Mouse (Mus musculus): ENCODE data around the gene 4930430A15Rik. TPM values are rescaled to one million over a fixed set of nuclear protein-coding genes. Genes with fewer than 3 reads are reported as not detected.

Gene 4930430A15Rik
- total RNA-seq (2021) (not detected), polyA plus RNA-seq (2012; rRNA removed) (not detected in 2 replicates)
- long read RNA-seq = 0 reads

DNA sequence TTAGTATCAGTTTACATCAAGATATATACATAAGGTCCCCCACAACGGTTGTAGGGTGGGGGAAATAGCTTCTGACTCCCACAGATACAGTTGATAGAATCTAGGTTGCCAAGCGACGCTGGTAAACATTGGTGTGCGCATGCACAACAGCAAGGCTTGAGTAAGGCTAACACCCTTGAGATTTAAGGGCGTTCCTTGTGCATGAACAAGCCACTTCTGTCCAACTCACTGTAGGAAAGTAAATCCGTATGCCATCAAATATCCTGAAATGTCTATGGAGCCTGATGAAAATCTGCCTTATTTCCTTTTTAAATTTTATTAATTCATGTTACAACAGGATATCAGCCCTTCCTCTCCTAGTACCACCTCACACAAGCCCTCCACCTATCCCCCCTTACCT is at the start of gene 4930430A15Rik:
4930430A15Rik (minus strand) TSS at position 101 of the 400 bp plus-strand sequence.
- TF ChIP-seq CTCF (IDR thresholded peaks at IDR 0.05) (no peak), EP300 (IDR thresholded peaks at IDR 0.05; ENCODE audit: insufficient read depth, low read depth, low read length) (no peak), POLR2A (IDR thresholded peaks at IDR 0.05; ENCODE audit: insufficient read depth, low read depth, low read length) (no peak)
- Histone ChIP-seq H3K79me2 (replicated peaks; ENCODE audit: control insufficient read depth, insufficient read depth, low read length) (no peaks in the 10 kb centered on the region), H3K27me3 (ENCODE audit: control insufficient read depth, insufficient read depth, low read length) (no peaks in the 10 kb centered on the region), H3K27ac (no peak within 1 kb of the TSS), H3K4me1 (ENCODE audit: control insufficient read depth, insufficient read depth, low read length) (no peaks in the 10 kb centered on the region), H3K36me3 (ENCODE audit: control insufficient read depth, insufficient read depth, low read length) (no peaks in the 10 kb centered on the region), H3K4me3 (no peak within 1 kb of the TSS), H3K9ac (ENCODE audit: low read depth, low read length) (no peak within 1 kb of the TSS)
- 76% methylated on average over 6 of the region's 6 CpGs for WGBS
- DNase-seq = no peak
- intact Hi-C loops (cut with DNase I) = no loop called here

DNA sequence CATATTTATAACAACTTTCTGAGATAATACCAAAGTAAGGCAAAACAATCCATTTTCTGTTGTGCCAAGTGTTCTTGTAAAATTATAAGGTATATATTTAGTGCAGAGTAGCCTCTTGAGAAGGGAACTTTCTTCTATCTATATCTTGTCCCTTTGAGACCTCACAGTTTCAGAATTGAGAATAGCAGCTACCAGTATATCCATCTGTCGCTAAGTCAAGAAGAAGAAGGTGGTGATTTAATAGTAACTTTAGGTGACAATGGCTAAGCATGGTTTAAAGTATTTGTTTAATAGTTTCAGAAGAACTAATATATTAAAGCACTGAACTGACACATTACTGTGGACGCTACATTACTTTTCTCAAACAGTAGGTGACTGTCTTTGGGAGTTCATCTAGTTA is 44.6 kb upstream of the 4930430A15Rik start, which contains the start of gene Olfr1277:
Olfr1277 (minus strand) TSS at position 101 of the 400 bp plus-strand sequence.
- TF ChIP-seq CTCF (IDR thresholded peaks at IDR 0.05) = no peak
- TF ChIP-seq POLR2A (IDR thresholded peaks at IDR 0.05; ENCODE audit: insufficient read depth, low read depth, low read length) = no peak
- intact Hi-C loops (cut with DNase I) = no loop called here
- 64% methylated on average over 2 of the region's 2 CpGs for WGBS
- DNase-seq = no peak
- Histone ChIP-seq H3K79me2 (replicated peaks; ENCODE audit: control insufficient read depth, insufficient read depth, low read length) (no peaks in the 10 kb centered on the region), H3K9ac (ENCODE audit: low read depth, low read length) (no peak within 1 kb of the TSS), H3K27me3 (ENCODE audit: control insufficient read depth, insufficient read depth, low read length) (no peaks in the 10 kb centered on the region), H3K4me1 (ENCODE audit: control insufficient read depth, insufficient read depth, low read length) (no peaks in the 10 kb centered on the region), H3K27ac (no peak within 1 kb of the TSS), H3K36me3 (ENCODE audit: control insufficient read depth, insufficient read depth, low read length) (no peaks in the 10 kb centered on the region), H3K4me3 (no peak within 1 kb of the TSS)

DNA sequence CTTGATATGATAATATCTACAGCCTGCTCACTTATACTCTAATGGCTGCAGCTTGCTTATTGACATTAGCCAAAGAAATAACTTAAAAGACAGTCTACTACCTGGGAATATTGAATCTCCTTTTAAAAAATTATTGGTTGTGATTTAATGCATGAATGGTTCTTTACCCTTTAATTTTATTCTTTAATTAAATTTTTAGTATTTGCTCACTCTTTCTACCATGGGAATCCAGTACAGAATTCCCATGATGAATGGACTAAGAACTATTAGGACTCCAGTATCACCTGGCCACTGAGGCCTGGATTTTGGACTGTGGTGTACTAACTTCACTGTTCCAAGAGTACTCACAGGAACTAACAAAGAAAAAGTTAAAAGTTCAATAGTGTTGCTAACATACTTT is 24.8 kb upstream of the 4930430A15Rik start, which contains the start of gene Olfr1276:
Olfr1276 (plus strand) TSS at position 301 of the 400 bp plus-strand sequence.
- intact Hi-C loops (cut with DNase I) = no loop called here
- no peaks in the 10 kb centered on the region for H3K36me3 ChIP-seq (ENCODE audit: control insufficient read depth, insufficient read depth, low read length)
- H3K27ac ChIP-seq = no peak within 1 kb of the TSS
- H3K27me3 ChIP-seq (ENCODE audit: control insufficient read depth, insufficient read depth, low read length) = no peaks in the 10 kb centered on the region
- no peaks in the 10 kb centered on the region for H3K79me2 ChIP-seq (replicated peaks; ENCODE audit: control insufficient read depth, insufficient read depth, low read length)
- TF ChIP-seq CTCF (IDR thresholded peaks at IDR 0.05) = no peak
- no peak for DNase-seq
- H3K4me1 ChIP-seq (ENCODE audit: control insufficient read depth, insufficient read depth, low read length) = no peaks in the 10 kb centered on the region
- H3K9ac ChIP-seq (ENCODE audit: low read depth, low read length) = no peak within 1 kb of the TSS
- H3K4me3 ChIP-seq = no peak within 1 kb of the TSS

DNA sequence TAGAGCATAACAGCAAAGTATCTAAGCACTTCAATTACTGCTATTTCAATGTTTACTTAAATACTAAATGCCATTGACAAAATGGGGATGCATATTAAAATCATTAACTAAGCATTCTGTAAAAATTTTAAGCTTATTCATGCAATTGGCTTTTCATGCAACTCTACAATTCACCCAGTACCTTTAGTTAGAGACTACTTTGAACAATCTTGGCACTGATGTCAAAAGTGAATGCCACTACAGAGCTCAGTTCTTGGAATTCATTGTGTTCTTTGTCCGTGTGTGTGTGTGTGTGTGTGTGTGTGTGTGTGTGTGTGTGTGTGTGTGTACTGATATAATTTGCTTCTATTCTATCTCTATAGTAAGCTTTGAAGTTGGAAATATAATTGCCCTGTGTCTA is 5.8 kb upstream of the 4930430A15Rik start, which contains the start of gene Olfr1275:
Olfr1275 (minus strand) TSS at position 101 of the 400 bp plus-strand sequence.
- Histone ChIP-seq H3K27ac (no peak within 1 kb of the TSS), H3K4me3 (no peak within 1 kb of the TSS), H3K4me1 (ENCODE audit: control insufficient read depth, insufficient read depth, low read length) (no peaks in the 10 kb centered on the region), H3K9ac (ENCODE audit: low read depth, low read length) (no peak within 1 kb of the TSS), H3K36me3 (ENCODE audit: control insufficient read depth, insufficient read depth, low read length) (no peaks in the 10 kb centered on the region), H3K27me3 (ENCODE audit: control insufficient read depth, insufficient read depth, low read length) (no peaks in the 10 kb centered on the region), H3K79me2 (replicated peaks; ENCODE audit: control insufficient read depth, insufficient read depth, low read length) (no peaks in the 10 kb centered on the region)
- TF ChIP-seq CTCF (IDR thresholded peaks at IDR 0.05) (no peak), EP300 (IDR thresholded peaks at IDR 0.05; ENCODE audit: insufficient read depth, low read depth, low read length) (no peak), POLR2A (IDR thresholded peaks at IDR 0.05; ENCODE audit: insufficient read depth, low read depth, low read length) (no peak)
- intact Hi-C loops (cut with DNase I) = no loop called here
- 57% methylated on average over 1 of the region's 1 CpGs for WGBS
- no peak for DNase-seq

DNA sequence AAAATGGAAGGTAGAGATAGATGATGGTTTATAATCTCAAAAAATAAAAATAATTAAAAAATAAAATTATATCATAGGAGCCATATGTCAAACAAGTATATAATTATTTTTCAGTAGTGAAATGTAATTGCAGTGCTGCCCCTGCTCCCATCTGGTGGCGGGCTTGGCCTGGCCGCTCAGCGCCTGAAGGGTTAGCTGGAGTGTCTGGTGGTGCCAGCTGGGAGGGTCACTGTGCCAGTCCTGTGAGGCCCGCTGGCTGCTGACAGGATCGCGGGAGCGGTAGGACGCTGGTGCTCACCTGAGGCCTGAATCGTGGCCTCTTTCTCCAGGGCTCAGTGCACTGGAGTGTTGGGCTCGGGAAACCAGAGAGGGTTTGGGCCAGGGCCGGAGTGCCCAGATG is 47.3 kb downstream of the 4930430A15Rik start:
- DNase-seq = no peak
- TF ChIP-seq CTCF (IDR thresholded peaks at IDR 0.05) (no peak), POLR2A (IDR thresholded peaks at IDR 0.05; ENCODE audit: insufficient read depth, low read depth, low read length) (no peak), EP300 (IDR thresholded peaks at IDR 0.05; ENCODE audit: insufficient read depth, low read depth, low read length) (no peak)
- Histone ChIP-seq H3K27me3 (ENCODE audit: control insufficient read depth, insufficient read depth, low read length) (no peaks in the 10 kb centered on the region), H3K79me2 (replicated peaks; ENCODE audit: control insufficient read depth, insufficient read depth, low read length) (no peaks in the 10 kb centered on the region), H3K27ac (no peak overlapping the region), H3K4me3 (no peak overlapping the region), H3K4me1 (ENCODE audit: control insufficient read depth, insufficient read depth, low read length) (no peaks in the 10 kb centered on the region), H3K36me3 (ENCODE audit: control insufficient read depth, insufficient read depth, low read length) (no peaks in the 10 kb centered on the region), H3K9ac (ENCODE audit: low read depth, low read length) (no peak overlapping the region)
- intact Hi-C loops (cut with DNase I) = no loop called here
- WGBS = 92% methylated on average over 11 of the region's 11 CpGs

DNA sequence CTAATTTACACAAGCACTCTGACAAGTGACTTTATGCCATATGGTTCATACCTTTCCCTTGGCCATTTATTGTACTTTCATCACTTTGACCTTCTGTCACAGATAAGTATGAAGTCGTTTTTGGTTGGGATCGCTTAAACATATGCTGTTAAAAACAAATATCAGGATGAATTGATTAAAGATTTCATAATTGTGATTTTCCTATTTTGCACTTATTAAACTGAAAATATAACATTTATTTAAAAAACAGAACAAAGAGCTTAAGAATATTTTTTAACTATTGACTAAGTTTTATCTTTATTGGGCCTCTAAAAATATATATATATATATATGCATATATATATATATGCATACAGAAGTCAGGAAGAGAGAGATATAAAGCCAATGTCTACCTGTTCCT is 76.6 kb downstream of the 4930430A15Rik start, which contains the start of gene Gm15130:
Gm15130 (minus strand) TSS at position 101 of the 400 bp plus-strand sequence.
- no peak within 1 kb of the TSS for H3K4me3 ChIP-seq
- DNase-seq = no peak
- no peaks in the 10 kb centered on the region for H3K79me2 ChIP-seq (replicated peaks; ENCODE audit: control insufficient read depth, insufficient read depth, low read length)
- TF ChIP-seq POLR2A (IDR thresholded peaks at IDR 0.05; ENCODE audit: insufficient read depth, low read depth, low read length) (no peak), CTCF (IDR thresholded peaks at IDR 0.05) (no peak), EP300 (IDR thresholded peaks at IDR 0.05; ENCODE audit: insufficient read depth, low read depth, low read length) (no peak)
- intact Hi-C loops (cut with DNase I) = no loop called here
- H3K27ac ChIP-seq = no peak within 1 kb of the TSS
- H3K27me3 ChIP-seq (ENCODE audit: control insufficient read depth, insufficient read depth, low read length) = no peaks in the 10 kb centered on the region
- H3K4me1 ChIP-seq (ENCODE audit: control insufficient read depth, insufficient read depth, low read length) = no peaks in the 10 kb centered on the region
- H3K9ac ChIP-seq (ENCODE audit: low read depth, low read length) = no peak within 1 kb of the TSS
- no peaks in the 10 kb centered on the region for H3K36me3 ChIP-seq (ENCODE audit: control insufficient read depth, insufficient read depth, low read length)
- WGBS = 50% methylated on average over 2 of the region's 2 CpGs
